Mouse (Mus musculus): ENCODE data around the gene Hmga1b. TPM values are rescaled to one million over a fixed set of nuclear protein-coding genes. Genes with fewer than 3 reads are reported as not detected.
A peak's percentile ranks its signal among the peaks of the same experiment; 100 is the strongest.
"Not testable (repeated sequence)": the region's sequence is repeated elsewhere in the genome, so short reads cannot be mapped to it uniquely, and the experiment has no call there.

The Hmga1b gene
- polyA plus RNA-seq, 1 experiment from 2014 or later = 5.8 TPM

DNA sequence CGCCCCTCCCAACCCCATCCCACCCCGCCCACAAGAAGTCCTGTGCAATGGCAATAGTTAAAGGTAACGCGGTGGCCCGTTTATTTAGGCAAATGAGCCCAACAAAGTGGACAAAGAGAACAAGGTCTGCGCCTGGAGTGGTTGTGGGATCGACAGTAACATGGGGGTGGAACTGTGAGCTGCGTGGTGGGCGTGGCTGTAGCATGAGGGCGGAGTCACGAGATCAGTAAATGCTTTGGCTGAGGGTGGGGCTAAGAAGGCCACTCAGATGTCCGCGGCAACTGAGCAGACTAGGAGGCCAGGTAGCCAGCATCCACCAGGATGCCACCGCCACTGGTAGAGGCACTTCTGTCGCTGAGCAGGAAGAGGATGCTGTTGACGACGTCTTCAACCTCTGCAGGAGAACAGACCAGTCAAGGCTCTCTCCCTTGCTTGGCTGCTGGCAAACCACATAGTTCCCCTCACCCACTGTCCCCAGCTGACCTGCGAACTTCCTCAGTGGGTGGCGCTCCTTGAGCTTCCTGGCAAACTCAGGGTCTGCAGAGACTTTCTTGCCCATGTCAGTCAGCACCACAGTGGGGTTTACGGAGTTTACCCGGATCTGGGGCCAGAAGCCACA is 33.1 kb upstream of the Hmga1b start:
- peaks cover 25% of the 10 kb centered on the region for H3K27me3 ChIP-seq (ENCODE audit: control insufficient read depth, insufficient read depth, low read length)
- H3K4me3 ChIP-seq (ENCODE audit: low read depth, low read length); H3K9me3 ChIP-seq (replicated peaks; ENCODE audit: control insufficient read depth, low read length); H3K9ac ChIP-seq (ENCODE audit: low read depth, low read length); H3K4me1 ChIP-seq (ENCODE audit: control insufficient read depth, insufficient read depth, low read length); H3K27ac ChIP-seq (ENCODE audit: low read depth, low read length); H3K36me3 ChIP-seq (ENCODE audit: control insufficient read depth, insufficient read depth, low read length): not testable (repeated sequence)
- H3K4me2 ChIP-seq = peak overlapping the region; percentile 37
- 0 out of 2 replicates have a peak, but pooled peaks have one; percentile 41 for ATAC-seq (replicated peaks; ENCODE audit: insufficient number of reproducible peaks, low FRiP score, low TSS enrichment)
- WGBS (ENCODE audit: insufficient replicate concordance) = 4% methylated on average over 18 of the region's 21 CpGs

DNA sequence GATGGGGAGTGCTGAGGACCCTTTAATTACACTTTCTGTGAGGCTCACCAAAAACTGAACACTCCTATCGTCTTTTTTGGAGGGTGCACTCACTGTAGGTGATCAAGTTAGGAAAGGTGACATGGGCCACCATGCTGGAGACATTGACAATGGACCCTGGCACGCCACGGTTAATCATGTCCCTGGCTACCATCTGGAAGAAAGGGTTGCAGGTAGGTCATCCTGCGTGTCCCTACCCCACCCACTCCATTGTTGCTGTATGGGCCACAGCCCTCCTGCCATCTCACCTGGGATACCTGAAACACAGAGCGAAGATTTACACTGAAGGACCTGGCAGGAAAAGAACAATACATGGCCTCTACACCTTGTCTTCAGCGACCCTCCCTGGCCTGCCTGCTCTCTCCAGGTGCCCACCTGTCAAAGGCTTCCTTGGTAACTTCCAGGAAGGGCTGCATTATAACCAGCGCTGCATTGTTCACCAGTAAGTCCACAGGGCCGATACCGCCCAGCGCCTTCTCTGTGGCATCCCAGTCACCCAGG is 32.2 kb upstream of the Hmga1b start:
- no peak for ATAC-seq (replicated peaks; ENCODE audit: insufficient number of reproducible peaks, low FRiP score, low TSS enrichment)
- Histone ChIP-seq H3K27ac (ENCODE audit: low read depth, low read length) (no peak overlapping the region), H3K4me3 (ENCODE audit: low read depth, low read length) (no peak overlapping the region), H3K4me1 (ENCODE audit: control insufficient read depth, insufficient read depth, low read length) (0 out of 2 replicates have a peak, but pooled peaks cover 3% of the 10 kb centered on the region), H3K36me3 (ENCODE audit: control insufficient read depth, insufficient read depth, low read length) (no peaks in the 10 kb centered on the region), H3K9me3 (replicated peaks; ENCODE audit: control insufficient read depth, low read length) (no peaks in the 10 kb centered on the region), H3K9ac (ENCODE audit: low read depth, low read length) (no peak overlapping the region), H3K4me2 (no peak overlapping the region), H3K27me3 (ENCODE audit: control insufficient read depth, insufficient read depth, low read length) (peaks cover 25% of the 10 kb centered on the region)
- WGBS (ENCODE audit: insufficient replicate concordance) = 79% methylated on average over 10 of the region's 10 CpGs

DNA sequence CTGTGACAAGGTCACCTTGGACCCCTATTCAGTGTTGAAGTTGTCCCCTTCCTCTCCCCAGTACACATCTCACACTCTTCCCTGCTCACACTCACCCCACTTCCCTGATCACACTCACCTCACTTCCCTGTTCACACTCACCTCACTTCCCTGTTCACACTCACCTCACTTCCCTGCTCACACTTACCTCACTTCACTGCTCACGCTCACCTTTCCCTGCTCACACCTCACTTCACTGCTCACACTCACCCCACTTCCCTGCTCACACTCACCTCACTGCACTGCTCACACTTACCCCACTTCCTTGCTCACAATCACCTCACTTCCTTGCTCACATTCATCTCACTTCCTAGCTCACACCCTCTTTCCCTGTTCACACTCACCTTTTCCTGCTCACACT is 31.2 kb upstream of the Hmga1b start:
- no peaks in the 10 kb centered on the region for H3K9me3 ChIP-seq (replicated peaks; ENCODE audit: control insufficient read depth, low read length)
- H3K27ac ChIP-seq (ENCODE audit: low read depth, low read length) = no peak overlapping the region
- no peak overlapping the region for H3K4me3 ChIP-seq (ENCODE audit: low read depth, low read length)
- ATAC-seq (replicated peaks; ENCODE audit: insufficient number of reproducible peaks, low FRiP score, low TSS enrichment) = no peak
- no peak overlapping the region for H3K9ac ChIP-seq (ENCODE audit: low read depth, low read length)
- H3K4me1 ChIP-seq (ENCODE audit: control insufficient read depth, insufficient read depth, low read length) = 0 out of 2 replicates have a peak, but pooled peaks cover 3% of the 10 kb centered on the region
- no peak overlapping the region for H3K4me2 ChIP-seq
- H3K36me3 ChIP-seq (ENCODE audit: control insufficient read depth, insufficient read depth, low read length) = no peaks in the 10 kb centered on the region
- peaks cover 23% of the 10 kb centered on the region for H3K27me3 ChIP-seq (ENCODE audit: control insufficient read depth, insufficient read depth, low read length)
- 95% methylated on average over 1 of the region's 1 CpGs for WGBS (ENCODE audit: insufficient replicate concordance)

DNA sequence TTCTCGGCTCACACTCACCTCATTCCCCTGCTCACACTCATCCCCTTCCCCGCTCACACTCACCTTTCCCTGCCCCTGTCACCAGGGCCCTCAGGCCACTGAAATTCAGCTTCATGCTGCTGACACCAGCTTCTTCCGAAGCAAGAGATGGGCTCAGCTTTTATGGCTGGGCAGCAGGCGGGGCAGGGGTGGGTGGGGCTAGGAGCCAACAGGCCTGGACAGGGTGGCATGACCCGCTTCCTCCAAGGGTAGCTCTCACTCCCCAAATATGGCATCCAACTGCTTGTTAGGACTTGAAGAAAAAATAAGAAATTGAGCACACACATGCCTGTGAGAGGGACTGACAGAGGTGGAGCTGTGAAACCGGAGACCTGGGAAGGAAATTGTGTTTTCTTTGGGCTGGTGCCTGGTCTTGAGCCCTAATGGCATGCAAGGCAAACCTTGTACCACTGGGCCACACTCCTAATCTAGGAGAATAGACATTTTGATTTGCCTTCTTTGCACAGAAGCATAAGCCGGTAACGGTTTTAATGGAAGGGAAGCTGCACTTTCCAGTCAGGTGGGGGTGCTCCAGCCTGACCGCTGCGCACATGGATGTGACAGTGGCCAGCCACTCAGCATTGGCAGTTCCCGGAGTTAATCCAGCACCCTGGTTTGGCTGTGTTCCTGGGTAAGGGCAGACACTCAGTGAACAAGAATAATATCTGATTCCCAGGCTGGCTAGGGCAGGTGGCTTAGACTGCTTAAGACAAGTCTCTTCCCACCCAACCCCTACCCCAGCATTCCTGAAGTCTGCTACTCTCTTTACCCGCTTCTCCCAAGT is 30.5 kb upstream of the Hmga1b start, which contains the start of gene Cbr2:
Cbr2 (minus strand) TSS at position 257 of the 823 bp plus-strand sequence.
- Histone ChIP-seq H3K9ac (ENCODE audit: low read depth, low read length) (no peak within 1 kb of the TSS), H3K27ac (ENCODE audit: low read depth, low read length) (0 out of 2 replicates have a peak within 1 kb of the TSS, but pooled peaks have one; percentile 41), H3K27me3 (ENCODE audit: control insufficient read depth, insufficient read depth, low read length) (peaks cover 23% of the 10 kb centered on the region), H3K36me3 (ENCODE audit: control insufficient read depth, insufficient read depth, low read length) (no peaks in the 10 kb centered on the region), H3K4me2 (no peak within 1 kb of the TSS), H3K4me1 (ENCODE audit: control insufficient read depth, insufficient read depth, low read length) (0 out of 2 replicates have a peak, but pooled peaks cover 3% of the 10 kb centered on the region), H3K9me3 (replicated peaks; ENCODE audit: control insufficient read depth, low read length) (no peaks in the 10 kb centered on the region), H3K4me3 (ENCODE audit: low read depth, low read length) (no peak within 1 kb of the TSS)
- 68% methylated on average over 12 of the region's 12 CpGs for WGBS (ENCODE audit: insufficient replicate concordance)
- no peak for ATAC-seq (replicated peaks; ENCODE audit: insufficient number of reproducible peaks, low FRiP score, low TSS enrichment)

DNA sequence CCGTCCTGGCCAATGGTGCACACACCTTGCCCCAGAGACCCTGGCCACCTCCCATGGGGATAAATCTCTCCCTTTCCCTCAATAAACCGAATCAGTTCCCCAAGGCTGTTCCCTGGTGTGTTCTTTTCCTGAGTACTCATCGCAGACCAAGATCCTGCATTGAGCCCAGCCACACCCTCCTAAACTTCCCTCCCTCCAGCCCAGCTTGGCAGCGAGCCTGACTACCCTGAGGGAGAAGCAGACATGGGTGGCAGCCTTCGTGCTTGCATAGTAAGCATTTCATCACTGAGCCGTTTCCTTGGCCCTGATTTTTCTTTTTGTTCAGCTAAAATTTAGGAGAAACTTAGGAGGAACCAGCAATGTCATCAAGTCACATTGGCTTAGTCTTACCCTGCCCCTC is 29.1 kb upstream of the Hmga1b start:
- ATAC-seq (replicated peaks; ENCODE audit: insufficient number of reproducible peaks, low FRiP score, low TSS enrichment) = no peak
- 62% methylated on average over 6 of the region's 6 CpGs for WGBS (ENCODE audit: insufficient replicate concordance)
- no peaks in the 10 kb centered on the region for H3K36me3 ChIP-seq (ENCODE audit: control insufficient read depth, insufficient read depth, low read length)
- H3K9me3 ChIP-seq (replicated peaks; ENCODE audit: control insufficient read depth, low read length) = no peaks in the 10 kb centered on the region
- no peak overlapping the region for H3K4me2 ChIP-seq
- H3K4me3 ChIP-seq (ENCODE audit: low read depth, low read length) = no peak overlapping the region
- H3K4me1 ChIP-seq (ENCODE audit: control insufficient read depth, insufficient read depth, low read length) = 0 out of 2 replicates have a peak, but pooled peaks cover 3% of the 10 kb centered on the region
- H3K27me3 ChIP-seq (ENCODE audit: control insufficient read depth, insufficient read depth, low read length) = peaks cover 18% of the 10 kb centered on the region
- no peak overlapping the region for H3K27ac ChIP-seq (ENCODE audit: low read depth, low read length)
- H3K9ac ChIP-seq (ENCODE audit: low read depth, low read length) = no peak overlapping the region

DNA sequence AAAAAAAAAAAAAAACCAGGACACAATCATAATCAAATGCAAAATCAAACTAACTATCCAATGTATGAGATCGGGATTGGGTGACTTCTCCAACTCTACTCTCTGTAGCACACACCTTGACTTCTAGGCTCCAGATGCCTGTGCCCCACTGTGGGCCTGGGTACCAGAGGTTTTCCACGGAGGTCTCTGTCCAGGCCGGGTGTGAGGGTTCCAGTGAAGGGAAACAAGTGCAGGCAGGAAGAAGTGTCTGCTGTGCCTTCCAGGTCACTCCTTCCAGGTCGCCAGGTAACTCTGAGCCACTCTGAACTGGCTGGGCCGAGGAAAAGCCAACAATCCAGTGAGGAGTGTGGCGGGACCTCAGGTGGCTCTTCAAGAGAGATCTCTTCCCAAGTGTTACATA is 26.2 kb upstream of the Hmga1b start:
- Histone ChIP-seq H3K4me3 (ENCODE audit: low read depth, low read length) (no peak overlapping the region), H3K4me2 (no peak overlapping the region), H3K27ac (ENCODE audit: low read depth, low read length) (no peak overlapping the region), H3K9ac (ENCODE audit: low read depth, low read length) (no peak overlapping the region), H3K9me3 (replicated peaks; ENCODE audit: control insufficient read depth, low read length) (no peaks in the 10 kb centered on the region), H3K27me3 (ENCODE audit: control insufficient read depth, insufficient read depth, low read length) (peaks cover 1% of the 10 kb centered on the region), H3K36me3 (ENCODE audit: control insufficient read depth, insufficient read depth, low read length) (no peaks in the 10 kb centered on the region), H3K4me1 (ENCODE audit: control insufficient read depth, insufficient read depth, low read length) (0 out of 2 replicates have a peak, but pooled peaks cover 3% of the 10 kb centered on the region)
- no peak for ATAC-seq (replicated peaks; ENCODE audit: insufficient number of reproducible peaks, low FRiP score, low TSS enrichment)
- WGBS (ENCODE audit: insufficient replicate concordance) = 59% methylated on average over 6 of the region's 6 CpGs

DNA sequence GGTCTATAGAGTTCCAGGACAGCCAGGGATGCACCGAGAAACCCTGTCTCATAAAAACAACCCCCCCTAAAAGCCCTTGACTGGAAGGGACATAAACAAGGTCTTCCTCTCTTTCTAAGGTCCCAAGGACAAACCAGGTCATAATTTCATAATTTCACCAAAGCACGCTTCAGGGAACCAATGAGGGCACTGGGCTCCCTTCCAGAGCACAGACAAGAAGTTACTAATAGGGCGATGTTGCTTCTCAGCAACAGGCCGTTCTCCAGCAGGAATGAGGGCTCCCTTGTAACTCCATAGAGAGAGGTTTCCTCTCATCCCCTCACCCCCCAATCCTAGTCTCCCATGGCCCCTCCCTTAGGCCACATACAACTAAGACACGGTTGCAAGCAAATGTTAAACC is 21.6 kb upstream of the Hmga1b start:
- H3K4me3 ChIP-seq (ENCODE audit: low read depth, low read length) = no peak overlapping the region
- H3K9ac ChIP-seq (ENCODE audit: low read depth, low read length) = no peak overlapping the region
- H3K4me1 ChIP-seq (ENCODE audit: control insufficient read depth, insufficient read depth, low read length) = no peaks in the 10 kb centered on the region
- no peak overlapping the region for H3K4me2 ChIP-seq
- H3K27me3 ChIP-seq (ENCODE audit: control insufficient read depth, insufficient read depth, low read length) = no peaks in the 10 kb centered on the region
- ATAC-seq (replicated peaks; ENCODE audit: insufficient number of reproducible peaks, low FRiP score, low TSS enrichment) = no peak
- H3K36me3 ChIP-seq (ENCODE audit: control insufficient read depth, insufficient read depth, low read length) = no peaks in the 10 kb centered on the region
- WGBS (ENCODE audit: insufficient replicate concordance) = 80% methylated on average over 5 of the region's 5 CpGs
- H3K9me3 ChIP-seq (replicated peaks; ENCODE audit: control insufficient read depth, low read length) = no peaks in the 10 kb centered on the region
- no peak overlapping the region for H3K27ac ChIP-seq (ENCODE audit: low read depth, low read length)

DNA sequence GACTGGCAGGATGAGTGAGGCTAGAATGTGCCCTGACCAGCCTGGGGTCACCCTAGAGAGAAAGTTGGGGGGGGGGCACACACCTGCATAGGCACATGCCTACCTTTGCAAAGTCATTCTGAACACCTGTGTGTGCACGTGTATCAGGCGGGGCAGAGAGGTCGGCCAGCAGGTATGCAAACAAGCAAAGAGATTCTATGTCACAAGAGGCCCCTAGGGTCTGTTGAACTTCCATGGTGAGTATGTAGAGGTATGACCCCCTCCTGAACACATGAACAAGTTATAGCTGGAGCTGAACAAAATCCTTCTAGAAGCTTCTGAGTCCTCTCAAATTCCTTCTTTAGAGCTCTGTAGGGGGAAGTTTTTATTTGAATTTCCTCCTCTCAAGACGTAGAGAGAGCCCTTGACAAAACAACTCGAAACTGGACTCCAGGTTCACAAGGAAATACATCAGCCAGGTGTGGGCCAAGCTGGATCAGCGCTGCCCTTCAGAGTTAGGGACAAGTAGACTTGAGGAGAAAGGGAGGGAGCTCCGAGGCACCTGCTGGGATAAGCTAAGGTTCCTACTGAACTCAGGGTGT is 18.4 kb upstream of the Hmga1b start:
- no peaks in the 10 kb centered on the region for H3K4me1 ChIP-seq (ENCODE audit: control insufficient read depth, insufficient read depth, low read length)
- H3K27ac ChIP-seq (ENCODE audit: low read depth, low read length) = no peak overlapping the region
- H3K27me3 ChIP-seq (ENCODE audit: control insufficient read depth, insufficient read depth, low read length) = no peaks in the 10 kb centered on the region
- 74% methylated on average over 7 of the region's 7 CpGs for WGBS (ENCODE audit: insufficient replicate concordance)
- H3K4me3 ChIP-seq (ENCODE audit: low read depth, low read length) = no peak overlapping the region
- H3K36me3 ChIP-seq (ENCODE audit: control insufficient read depth, insufficient read depth, low read length) = no peaks in the 10 kb centered on the region
- H3K9ac ChIP-seq (ENCODE audit: low read depth, low read length) = no peak overlapping the region
- H3K4me2 ChIP-seq = no peak overlapping the region
- H3K9me3 ChIP-seq (replicated peaks; ENCODE audit: control insufficient read depth, low read length) = no peaks in the 10 kb centered on the region
- no peak for ATAC-seq (replicated peaks; ENCODE audit: insufficient number of reproducible peaks, low FRiP score, low TSS enrichment)
